Mouse (Mus musculus): Measurements from ENCODE around the gene Tom1l2. TPM values are rescaled to one million over a fixed set of nuclear protein-coding genes. Genes with fewer than 3 reads are reported as not detected.
A peak's percentile ranks its signal among the peaks of the same experiment; 100 is the strongest.

Tom1l2 gene
- 187 and 204 TPM in 2 replicates for polyA plus RNA-seq (2012; rRNA removed)

GRCm38 (mm10) chr11:60352559-60353411, at the start of gene Tom1l2, which contains the start of gene Drc3:
Gene Tom1l2 (minus strand): TSS chr11:60352905.
Gene Drc3 (plus strand): TSS chr11:60353329.
- peak; percentile 100 for DNase-seq (ENCODE audit: extremely low spot score in 1 of 2, low spot score in 1 of 2)

- peak; percentile 59 to 65 for DNase-seq (ENCODE audit: extremely low spot score in 1 of 2, low spot score in 1 of 2)
Observed at GRCm38 (mm10) chr11:60397172-60397571, 44.5 kb upstream of the Tom1l2 start.

GRCm38 (mm10) chr11:60396546-60396945, 43.8 kb upstream of the Tom1l2 start:
- DNase-seq (ENCODE audit: extremely low spot score in 1 of 2, low spot score in 1 of 2) = no peak

- peak in 1 of 2 experiments; percentile 24 for DNase-seq (ENCODE audit: extremely low spot score in 1 of 2, low spot score in 1 of 2)
Observed at GRCm38 (mm10) chr11:60391346-60391745, 38.6 kb upstream of the Tom1l2 start.

GRCm38 (mm10) chr11:60387944-60388343, 35.2 kb upstream of the Tom1l2 start:
- DNase-seq (ENCODE audit: extremely low spot score in 1 of 2, low spot score in 1 of 2) = no peak

GRCm38 (mm10) chr11:60385946-60386345, 33.2 kb upstream of the Tom1l2 start:
- DNase-seq (ENCODE audit: extremely low spot score in 1 of 2, low spot score in 1 of 2) = no peak

GRCm38 (mm10) chr11:60384762-60385421, 32.2 kb upstream of the Tom1l2 start:
- DNase-seq (ENCODE audit: extremely low spot score in 1 of 2, low spot score in 1 of 2) = peak; percentile 60 to 79

GRCm38 (mm10) chr11:60383518-60383917, 30.8 kb upstream of the Tom1l2 start:
- DNase-seq (ENCODE audit: extremely low spot score in 1 of 2, low spot score in 1 of 2) = no peak

- no peak for DNase-seq (ENCODE audit: extremely low spot score in 1 of 2, low spot score in 1 of 2)
Observed at GRCm38 (mm10) chr11:60374481-60374880, 21.8 kb upstream of the Tom1l2 start.

GRCm38 (mm10) chr11:60370431-60370830, 17.7 kb upstream of the Tom1l2 start:
- DNase-seq (ENCODE audit: extremely low spot score in 1 of 2, low spot score in 1 of 2) = no peak

- no peak for DNase-seq (ENCODE audit: extremely low spot score in 1 of 2, low spot score in 1 of 2)
Observed at GRCm38 (mm10) chr11:60369448-60369847, 16.7 kb upstream of the Tom1l2 start.

GRCm38 (mm10) chr11:60368909-60369308, 16.2 kb upstream of the Tom1l2 start:
- DNase-seq (ENCODE audit: extremely low spot score in 1 of 2, low spot score in 1 of 2) = no peak

- DNase-seq (ENCODE audit: extremely low spot score in 1 of 2, low spot score in 1 of 2) = no peak
Observed at GRCm38 (mm10) chr11:60367256-60367655, 14.6 kb upstream of the Tom1l2 start.

GRCm38 (mm10) chr11:60366239-60367019, 13.7 kb upstream of the Tom1l2 start:
- DNase-seq (ENCODE audit: extremely low spot score in 1 of 2, low spot score in 1 of 2) = no peak

GRCm38 (mm10) chr11:60360631-60361201, 8.0 kb upstream of the Tom1l2 start:
- DNase-seq (ENCODE audit: extremely low spot score in 1 of 2, low spot score in 1 of 2) = no peak

- DNase-seq (ENCODE audit: extremely low spot score in 1 of 2, low spot score in 1 of 2) = no peak
Observed at GRCm38 (mm10) chr11:60359936-60360335, 7.2 kb upstream of the Tom1l2 start.

- DNase-seq (ENCODE audit: extremely low spot score in 1 of 2, low spot score in 1 of 2) = no peak
Observed at GRCm38 (mm10) chr11:60359138-60359537, 6.4 kb upstream of the Tom1l2 start.

- DNase-seq (ENCODE audit: extremely low spot score in 1 of 2, low spot score in 1 of 2) = no peak
Observed at GRCm38 (mm10) chr11:60358548-60358947, 5.8 kb upstream of the Tom1l2 start.

GRCm38 (mm10) chr11:60357116-60357515, 4.4 kb upstream of the Tom1l2 start:
- no peak for DNase-seq (ENCODE audit: extremely low spot score in 1 of 2, low spot score in 1 of 2)

GRCm38 (mm10) chr11:60355952-60356351, 3.2 kb upstream of the Tom1l2 start:
- DNase-seq (ENCODE audit: extremely low spot score in 1 of 2, low spot score in 1 of 2) = no peak

Data from frontal cortex, adult 2 months (tissue).